Mouse (Mus musculus) heart, embryonic 11.5 days (tissue): ENCODE measurements around the gene Nxph4. TPM values are rescaled to one million over a fixed set of nuclear protein-coding genes. Genes with fewer than 3 reads are reported as not detected.

Experiments
- ATAC-seq: fragments of 200-750 bp; cut with Nextera tagmentation; replicated peaks from 2 replicates; pipeline ENCODE4 v1.8.0; 2017; ENCODE audit warnings: moderate library complexity; ENCODE audit not compliant: insufficient number of reproducible peaks, low FRiP score, low TSS enrichment
- H3K27ac ChIP-seq: fragments of 300-500 bp; sonication (generic); 2 replicates; pipeline ENCODE4 v1.5.1; 2014; ENCODE audit warnings: mild to moderate bottlenecking, low read depth, low read length
- H3K27me3 ChIP-seq: fragments of 300-500 bp; sonication (generic); 2 replicates; pipeline ENCODE4 v1.6.1; 2014; ENCODE audit warnings: mild to moderate bottlenecking, low read length, mixed read lengths; ENCODE audit not compliant: control insufficient read depth, insufficient read depth
- H3K36me3 ChIP-seq: fragments of 300-500 bp; sonication (generic); 2 replicates; pipeline ENCODE4 v1.6.1; 2014; ENCODE audit warnings: mild to moderate bottlenecking, low read length, moderate library complexity, mixed read lengths; ENCODE audit not compliant: control insufficient read depth, insufficient read depth
- H3K4me1 ChIP-seq: fragments of 300-500 bp; sonication (generic); 2 replicates; pipeline ENCODE4 v1.6.1; 2014; ENCODE audit warnings: low read length; ENCODE audit not compliant: control insufficient read depth, insufficient read depth
- H3K4me2 ChIP-seq: fragments of 300-500 bp; sonication (generic); 2 replicates; pipeline ENCODE4 v1.6.1; 2014; ENCODE audit warnings: mild to moderate bottlenecking, moderate library complexity
- H3K4me3 ChIP-seq: fragments of 300-500 bp; sonication (generic); 2 replicates; pipeline ENCODE4 v1.5.1; 2014; ENCODE audit warnings: low read depth, low read length
- H3K9ac ChIP-seq: fragments of 300-500 bp; sonication (generic); 2 replicates; pipeline ENCODE4 v1.6.1; 2014; ENCODE audit warnings: mild to moderate bottlenecking, low read depth, low read length, moderate library complexity
- H3K9me3 ChIP-seq: fragments of 300-500 bp; sonication (generic); replicated peaks from 2 replicates; pipeline ENCODE4 v1.6.1; 2016; ENCODE audit warnings: low read length; ENCODE audit not compliant: control insufficient read depth
- WGBS: fragments of 180-500 bp; shearing (Covaris S2); extraction: QIAGEN DNeasy Blood & Tissue Kit; methylation state at CpG from one replicate; pipeline ENCODE4 v1.1.7; 2014; ENCODE audit not compliant: insufficient replicate concordance; 5-methylcytosine and 5-hydroxymethylcytosine counted together
- polyA plus RNA-seq: library from polyadenylated mRNA; unstranded; fragments of >200 nt; fragmentation: Nextera tagmentation; extraction: Ambion mirVana; gene quantifications from 2 replicates; pipeline ENCODE4 v1.2.1, GENCODE M21; 2014

Gene Nxph4
- 0.21 and 0.33 TPM in 2 replicates for polyA plus RNA-seq

- Histone ChIP-seq H3K36me3 (peaks cover 1% of the 10 kb centered on the region; the same call in 1 of the 2 replicates), H3K9me3 (no peaks in the 10 kb centered on the region), H3K9ac (peak within 1 kb of the TSS; percentile 54), H3K4me1 (peaks cover 13% of the 10 kb centered on the region), H3K27me3 (peaks cover 76% of the 10 kb centered on the region), H3K4me3 (peak within 1 kb of the TSS; percentile 41), H3K4me2 (peak within 1 kb of the TSS; percentile 67), H3K27ac (no peak within 1 kb of the TSS)
- 1% methylated on average over 60 of the region's 78 CpGs for WGBS
- no peak for ATAC-seq
Observed at GRCm38 (mm10) chr10:127534036-127534928, at the start of gene Nxph4. Nxph4 (minus strand) TSS chr10:127534559.

GRCm38 (mm10) chr10:127583649-127584048 lies 49.3 kb upstream of the Nxph4 start:
- Histone ChIP-seq H3K4me1 (no peaks in the 10 kb centered on the region), H3K27ac (no peak overlapping the region), H3K9me3 (no peaks in the 10 kb centered on the region), H3K4me2 (no peak overlapping the region), H3K36me3 (peaks cover 14% of the 10 kb centered on the region), H3K9ac (no peak overlapping the region), H3K4me3 (no peak overlapping the region), H3K27me3 (no peaks in the 10 kb centered on the region)
- 77% methylated on average over 8 of the region's 8 CpGs for WGBS
- ATAC-seq, result no peak

GRCm38 (mm10) chr10:127581291-127581690 lies 46.9 kb upstream of the Nxph4 start:
- H3K4me2 ChIP-seq, result no peak overlapping the region; the same call in 1 of the 2 replicates
- WGBS, result 69% methylated on average over 9 of the region's 9 CpGs
- no peak overlapping the region for H3K27ac ChIP-seq
- H3K4me1 ChIP-seq, result peaks cover 3% of the 10 kb centered on the region; the same call in 1 of the 2 replicates
- H3K4me3 ChIP-seq, result no peak overlapping the region
- H3K9me3 ChIP-seq, result no peaks in the 10 kb centered on the region
- no peaks in the 10 kb centered on the region for H3K27me3 ChIP-seq
- H3K9ac ChIP-seq, result no peak overlapping the region
- H3K36me3 ChIP-seq, result peaks cover 15% of the 10 kb centered on the region
- ATAC-seq, result no peak

GRCm38 (mm10) chr10:127577982-127578381 lies 43.6 kb upstream of the Nxph4 start:
- no peak for ATAC-seq
- no peak overlapping the region for H3K4me2 ChIP-seq
- H3K36me3 ChIP-seq, result peaks cover 33% of the 10 kb centered on the region
- 77% methylated on average over 15 of the region's 15 CpGs for WGBS
- no peaks in the 10 kb centered on the region for H3K27me3 ChIP-seq
- no peak overlapping the region for H3K4me3 ChIP-seq
- no peaks in the 10 kb centered on the region for H3K9me3 ChIP-seq
- no peak overlapping the region for H3K27ac ChIP-seq
- no peak overlapping the region for H3K9ac ChIP-seq
- H3K4me1 ChIP-seq, result peaks cover 3% of the 10 kb centered on the region; the same call in 1 of the 2 replicates

- Histone ChIP-seq H3K36me3 (peaks cover 35% of the 10 kb centered on the region), H3K27me3 (no peaks in the 10 kb centered on the region), H3K4me3 (no peak overlapping the region), H3K27ac (no peak overlapping the region), H3K9ac (no peak overlapping the region), H3K4me2 (no peak overlapping the region), H3K4me1 (peaks cover 3% of the 10 kb centered on the region; the same call in 1 of the 2 replicates), H3K9me3 (no peaks in the 10 kb centered on the region)
- ATAC-seq, result no peak
- WGBS, result 86% methylated on average over 9 of the region's 9 CpGs
Observed at GRCm38 (mm10) chr10:127577156-127577555, 42.8 kb upstream of the Nxph4 start.

GRCm38 (mm10) chr10:127576381-127576961 lies 42.1 kb upstream of the Nxph4 start:
- Histone ChIP-seq H3K4me3 (no peak overlapping the region), H3K4me1 (peaks cover 3% of the 10 kb centered on the region; the same call in 1 of the 2 replicates), H3K27ac (no peak overlapping the region), H3K4me2 (no peak overlapping the region), H3K27me3 (no peaks in the 10 kb centered on the region), H3K36me3 (peaks cover 32% of the 10 kb centered on the region), H3K9ac (no peak overlapping the region), H3K9me3 (no peaks in the 10 kb centered on the region)
- WGBS, result 60% methylated on average over 18 of the region's 18 CpGs
- 0 out of 2 replicates have a peak, but pooled peaks have one; percentile 27 for ATAC-seq

- Histone ChIP-seq H3K9me3 (no peaks in the 10 kb centered on the region), H3K36me3 (peaks cover 33% of the 10 kb centered on the region), H3K27me3 (no peaks in the 10 kb centered on the region), H3K9ac (no peak overlapping the region), H3K4me1 (peaks cover 3% of the 10 kb centered on the region; the same call in 1 of the 2 replicates), H3K4me3 (no peak overlapping the region), H3K4me2 (no peak overlapping the region), H3K27ac (no peak overlapping the region)
- 87% methylated on average over 7 of the region's 7 CpGs for WGBS
- no peak for ATAC-seq
Observed at GRCm38 (mm10) chr10:127575741-127576140, 41.4 kb upstream of the Nxph4 start.

- Histone ChIP-seq H3K9ac (no peak overlapping the region), H3K4me2 (no peak overlapping the region), H3K27ac (no peak overlapping the region), H3K27me3 (no peaks in the 10 kb centered on the region), H3K4me1 (peaks cover 3% of the 10 kb centered on the region; the same call in 1 of the 2 replicates), H3K9me3 (no peaks in the 10 kb centered on the region), H3K36me3 (peaks cover 26% of the 10 kb centered on the region), H3K4me3 (no peak overlapping the region)
- WGBS, result 89% methylated on average over 5 of the region's 5 CpGs
- ATAC-seq, result no peak
Observed at GRCm38 (mm10) chr10:127572281-127572680, 37.9 kb upstream of the Nxph4 start.
